Mouse (Mus musculus): Measurements from ENCODE around the gene Cradd. TPM values are rescaled to one million over a fixed set of nuclear protein-coding genes. Genes with fewer than 3 reads are reported as not detected.

Cradd gene
- total RNA-seq, 2 experiments from 2014 or later: 12.1 to 14.3 TPM

- DNase-seq: no peak
Observed at GRCm38 (mm10) chr10:95244961-95245679, 78.8 kb downstream of the Cradd start.

GRCm38 (mm10) chr10:95239196-95240069 lies 84.5 kb downstream of the Cradd start:
- no peak for DNase-seq

- DNase-seq: no peak
Observed at GRCm38 (mm10) chr10:95238667-95239066, 85.3 kb downstream of the Cradd start.

GRCm38 (mm10) chr10:95236226-95236625 lies 87.7 kb downstream of the Cradd start:
- DNase-seq: no peak

GRCm38 (mm10) chr10:95234661-95235060 lies 89.3 kb downstream of the Cradd start:
- DNase-seq: no peak

GRCm38 (mm10) chr10:95233044-95233443 lies 90.9 kb downstream of the Cradd start:
- DNase-seq: no peak

- no peak for DNase-seq
Observed at GRCm38 (mm10) chr10:95232554-95232953, 91.4 kb downstream of the Cradd start.

- DNase-seq: no peak
Observed at GRCm38 (mm10) chr10:95228192-95228591, 95.7 kb downstream of the Cradd start.

- no peak for DNase-seq
Observed at GRCm38 (mm10) chr10:95227590-95227989, 96.3 kb downstream of the Cradd start.

- no peak for DNase-seq
Observed at GRCm38 (mm10) chr10:95226772-95227171, 97.2 kb downstream of the Cradd start.

GRCm38 (mm10) chr10:95225006-95225405 lies 98.9 kb downstream of the Cradd start:
- no peak for DNase-seq

- no peak for DNase-seq
Observed at GRCm38 (mm10) chr10:95223211-95223610, 100.7 kb downstream of the Cradd start.

GRCm38 (mm10) chr10:95221914-95222313 lies 102.0 kb downstream of the Cradd start:
- DNase-seq: no peak

- DNase-seq: no peak
Observed at GRCm38 (mm10) chr10:95220536-95220935, 103.4 kb downstream of the Cradd start.

- DNase-seq: no peak
Observed at GRCm38 (mm10) chr10:95218683-95219060, 105.3 kb downstream of the Cradd start.

GRCm38 (mm10) chr10:95217956-95218682 lies 105.8 kb downstream of the Cradd start:
- no peak for DNase-seq

GRCm38 (mm10) chr10:95215324-95215723 lies 108.6 kb downstream of the Cradd start:
- no peak for DNase-seq

- no peak for DNase-seq
Observed at GRCm38 (mm10) chr10:95213820-95214219, 110.1 kb downstream of the Cradd start.

- DNase-seq: no peak
Observed at GRCm38 (mm10) chr10:95213311-95213710, 110.6 kb downstream of the Cradd start.

GRCm38 (mm10) chr10:95211660-95212059 lies 112.3 kb downstream of the Cradd start:
- no peak for DNase-seq

GRCm38 (mm10) chr10:95210664-95211372 lies 113.1 kb downstream of the Cradd start:
- no peak for DNase-seq

- DNase-seq: no peak
Observed at GRCm38 (mm10) chr10:95210167-95210566, 113.8 kb downstream of the Cradd start.
